Mouse (Mus musculus): ENCODE results near the gene Prf1. TPM values are rescaled to one million over a fixed set of nuclear protein-coding genes. Genes with fewer than 3 reads are reported as not detected.
A peak's percentile ranks its signal among the peaks of the same experiment; 100 is the strongest.

The Prf1 gene
- polyA plus RNA-seq, 1 experiment from 2014 or later, result not detected

- Histone ChIP-seq H3K4me2 (no peak overlapping the region), H3K4me3 (no peak overlapping the region), H3K36me3 (peaks cover 18% of the 10 kb centered on the region), H3K9me3 (no peaks in the 10 kb centered on the region), H3K27me3 (no peaks in the 10 kb centered on the region), H3K4me1 (no peaks in the 10 kb centered on the region), H3K9ac (no peak overlapping the region), H3K27ac (no peak overlapping the region)
- WGBS, result 47% methylated on average over 9 of the region's 9 CpGs
- no peak for ATAC-seq (ENCODE audit: borderline replicate concordance, extremely low read depth, low FRiP score, low TSS enrichment)
Observed at GRCm38 (mm10) chr10:61325782-61326328, 28.2 kb downstream of the Prf1 start.

DNA sequence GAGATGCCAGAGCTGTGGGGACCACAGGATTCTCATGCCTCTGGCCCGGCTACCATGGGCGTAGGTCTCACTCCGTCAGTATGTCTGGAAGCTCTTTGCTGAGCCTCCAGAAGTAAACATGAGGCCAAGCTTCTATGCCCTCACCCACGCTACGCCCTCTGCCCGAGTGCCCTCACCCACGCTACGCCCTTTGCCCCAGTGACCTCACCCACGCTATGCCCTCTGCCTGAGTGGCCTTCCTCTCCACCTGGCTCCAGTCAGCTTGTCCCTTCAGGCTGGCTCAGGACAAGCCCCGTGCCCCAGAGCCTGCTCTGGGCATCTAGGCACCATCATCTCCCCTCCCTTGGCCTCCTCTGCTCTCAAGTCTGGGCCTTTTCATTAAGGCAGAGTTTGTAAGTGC is 29.9 kb downstream of the Prf1 start:
- no peak overlapping the region for H3K9ac ChIP-seq
- 82% methylated on average over 10 of the region's 10 CpGs for WGBS

DNA sequence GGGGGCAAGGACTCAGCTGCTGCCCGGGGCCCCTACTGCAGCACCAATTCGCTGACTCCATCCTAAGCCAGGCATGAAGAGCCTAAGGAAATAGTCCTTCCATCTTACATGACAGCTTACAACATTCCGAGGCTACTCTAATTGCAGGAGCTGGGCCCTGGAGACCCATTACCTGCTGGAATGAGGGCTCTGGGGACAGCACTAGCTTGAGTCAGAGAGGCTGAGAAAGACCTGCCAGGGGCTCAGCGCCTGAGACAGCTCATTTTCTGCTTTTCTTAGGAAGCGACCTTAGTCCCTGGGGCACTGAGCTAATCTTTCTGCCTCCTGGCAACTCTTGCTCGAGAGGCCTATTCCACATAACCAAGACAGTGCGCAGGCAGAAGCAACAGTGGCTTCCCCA is 31.3 kb downstream of the Prf1 start:
- WGBS, result 56% methylated on average over 7 of the region's 7 CpGs
- Histone ChIP-seq H3K4me3 (no peak overlapping the region), H3K4me2 (no peak overlapping the region), H3K9ac (no peak overlapping the region), H3K4me1 (no peaks in the 10 kb centered on the region), H3K27ac (no peak overlapping the region), H3K9me3 (no peaks in the 10 kb centered on the region), H3K36me3 (peaks cover 3% of the 10 kb centered on the region; the same call in 1 of the 2 replicates), H3K27me3 (no peaks in the 10 kb centered on the region)
- ATAC-seq (ENCODE audit: borderline replicate concordance, extremely low read depth, low FRiP score, low TSS enrichment), result no peak

More for the DNA sequence above, 29.9 kb downstream of the Prf1 start:
- H3K9me3 ChIP-seq, result no peaks in the 10 kb centered on the region
- H3K36me3 ChIP-seq, result peaks cover 8% of the 10 kb centered on the region
- no peak overlapping the region for H3K4me2 ChIP-seq
- H3K27ac ChIP-seq, result no peak overlapping the region
- H3K4me1 ChIP-seq, result no peaks in the 10 kb centered on the region
- no peak for ATAC-seq (ENCODE audit: borderline replicate concordance, extremely low read depth, low FRiP score, low TSS enrichment)
- H3K27me3 ChIP-seq, result no peaks in the 10 kb centered on the region
- H3K4me3 ChIP-seq, result no peak overlapping the region

DNA sequence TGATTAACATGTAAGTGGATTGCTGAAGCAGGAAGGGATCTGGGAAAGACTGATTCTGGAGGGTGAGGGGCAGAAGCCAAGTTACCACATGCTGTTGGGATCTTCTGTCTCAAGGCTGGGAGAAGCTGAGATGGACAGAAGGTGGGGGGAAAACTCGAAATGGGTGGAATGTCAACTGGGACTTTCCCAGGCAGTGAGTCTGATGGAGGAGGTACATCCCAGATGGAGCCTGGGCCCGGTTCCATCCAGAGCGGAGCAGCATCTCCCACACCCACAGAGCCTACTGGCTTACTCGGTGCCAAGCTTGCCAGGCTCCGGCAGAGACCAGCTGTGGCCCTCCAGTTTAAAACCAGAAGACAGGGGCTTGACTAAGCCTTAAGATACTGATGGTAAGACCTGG is 33.4 kb downstream of the Prf1 start:
- H3K27ac ChIP-seq, result no peak overlapping the region
- peaks cover 7% of the 10 kb centered on the region; the same call in 1 of the 2 replicates for H3K36me3 ChIP-seq
- no peaks in the 10 kb centered on the region for H3K27me3 ChIP-seq
- WGBS, result 62% methylated on average over 5 of the region's 5 CpGs
- H3K4me1 ChIP-seq, result no peaks in the 10 kb centered on the region
- H3K4me2 ChIP-seq, result no peak overlapping the region
- ATAC-seq (ENCODE audit: borderline replicate concordance, extremely low read depth, low FRiP score, low TSS enrichment), result peak; percentile 53; the same call in 1 of the 2 replicates
- H3K9me3 ChIP-seq, result no peaks in the 10 kb centered on the region
- H3K4me3 ChIP-seq, result no peak overlapping the region
- H3K9ac ChIP-seq, result no peak overlapping the region

DNA sequence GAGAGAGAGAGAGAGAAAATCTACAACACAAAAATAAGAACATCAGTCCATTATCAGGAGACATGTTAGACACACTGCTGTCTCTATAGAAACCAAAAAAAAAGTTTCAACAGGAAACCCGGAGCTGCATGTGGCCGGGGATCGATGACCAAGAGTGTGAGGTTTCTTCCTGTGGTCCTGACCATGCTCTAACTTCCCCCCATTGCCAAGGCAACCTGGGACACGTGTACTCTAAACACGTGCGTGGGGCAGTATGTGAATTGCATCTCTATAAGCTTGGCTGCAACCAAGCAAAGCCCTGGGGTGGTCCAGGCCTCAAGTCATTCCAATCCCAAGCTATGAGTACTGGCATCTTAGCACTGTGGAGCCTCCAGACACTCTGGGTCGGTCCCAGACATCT is 36.9 kb downstream of the Prf1 start:
- H3K9ac ChIP-seq, result no peak overlapping the region
- no peak for ATAC-seq (ENCODE audit: borderline replicate concordance, extremely low read depth, low FRiP score, low TSS enrichment)
- H3K27me3 ChIP-seq, result no peaks in the 10 kb centered on the region
- peaks cover 14% of the 10 kb centered on the region for H3K36me3 ChIP-seq
- no peak overlapping the region for H3K27ac ChIP-seq
- WGBS, result 67% methylated on average over 7 of the region's 7 CpGs
- no peak overlapping the region for H3K4me2 ChIP-seq
- no peaks in the 10 kb centered on the region for H3K9me3 ChIP-seq
- H3K4me1 ChIP-seq, result no peaks in the 10 kb centered on the region
- no peak overlapping the region for H3K4me3 ChIP-seq

- no peak; the same call in 1 of the 2 replicates for ATAC-seq (ENCODE audit: borderline replicate concordance, extremely low read depth, low FRiP score, low TSS enrichment)
- H3K36me3 ChIP-seq, result peaks cover 27% of the 10 kb centered on the region
- H3K27ac ChIP-seq, result no peak overlapping the region
- H3K4me3 ChIP-seq, result no peak overlapping the region
- 18% methylated on average over 6 of the region's 6 CpGs for WGBS
- H3K4me2 ChIP-seq, result no peak overlapping the region
- H3K27me3 ChIP-seq, result no peaks in the 10 kb centered on the region
- no peak overlapping the region for H3K9ac ChIP-seq
- no peaks in the 10 kb centered on the region for H3K4me1 ChIP-seq
- H3K9me3 ChIP-seq, result no peaks in the 10 kb centered on the region
Observed at GRCm38 (mm10) chr10:61336137-61336536, 38.5 kb downstream of the Prf1 start.

- Histone ChIP-seq H3K27ac (no peak overlapping the region), H3K27me3 (no peaks in the 10 kb centered on the region), H3K4me3 (no peak overlapping the region), H3K4me1 (no peaks in the 10 kb centered on the region), H3K36me3 (peaks cover 27% of the 10 kb centered on the region), H3K9me3 (no peaks in the 10 kb centered on the region), H3K4me2 (no peak overlapping the region), H3K9ac (no peak overlapping the region)
- 72% methylated on average over 5 of the region's 5 CpGs for WGBS
- ATAC-seq (ENCODE audit: borderline replicate concordance, extremely low read depth, low FRiP score, low TSS enrichment), result no peak
Observed at GRCm38 (mm10) chr10:61336592-61336991, 39.0 kb downstream of the Prf1 start.

DNA sequence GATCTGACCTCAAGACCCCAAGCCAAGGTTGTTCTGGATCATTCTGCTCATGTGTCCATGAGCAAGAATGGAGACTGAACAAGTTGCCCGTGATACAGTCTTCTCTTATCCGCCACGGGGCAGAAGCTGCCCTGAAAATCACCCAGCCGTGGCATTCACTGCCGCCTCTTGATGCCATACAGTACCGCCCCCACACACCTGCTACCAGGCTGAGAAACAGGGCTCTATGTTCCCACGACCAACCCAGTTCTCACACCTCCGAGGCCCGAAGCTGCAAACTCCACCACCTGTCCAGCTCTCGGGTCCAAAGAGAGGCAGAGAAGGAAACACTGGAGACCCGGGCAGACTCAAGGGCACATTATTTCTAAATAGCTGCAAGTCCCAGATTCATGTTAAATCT is 40.0 kb downstream of the Prf1 start:
- ATAC-seq (ENCODE audit: borderline replicate concordance, extremely low read depth, low FRiP score, low TSS enrichment), result no peak
- 88% methylated on average over 11 of the region's 11 CpGs for WGBS
- Histone ChIP-seq H3K9me3 (no peaks in the 10 kb centered on the region), H3K4me3 (no peak overlapping the region), H3K4me1 (no peaks in the 10 kb centered on the region), H3K9ac (no peak overlapping the region), H3K4me2 (no peak overlapping the region), H3K27ac (no peak overlapping the region), H3K36me3 (peaks cover 29% of the 10 kb centered on the region), H3K27me3 (no peaks in the 10 kb centered on the region)

DNA sequence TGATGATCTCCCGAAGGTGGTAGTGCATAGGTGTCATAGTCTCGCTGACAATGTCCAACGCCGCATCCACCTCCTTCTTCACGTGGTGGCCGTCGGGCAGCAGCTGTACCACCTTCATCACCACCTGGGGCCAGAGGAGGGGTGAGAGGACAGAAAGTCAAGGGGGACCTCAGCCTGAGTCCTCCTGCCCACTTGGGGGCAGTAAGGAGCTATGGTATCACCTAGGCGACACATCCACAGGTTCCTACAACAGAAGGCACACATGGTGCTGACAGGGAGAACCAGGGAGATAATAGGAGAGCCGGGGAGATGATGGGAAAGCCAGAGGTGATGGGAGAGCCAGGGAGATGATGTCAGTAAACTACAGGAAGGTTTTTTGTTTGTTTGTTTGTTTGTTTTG is 41.6 kb downstream of the Prf1 start:
- ATAC-seq (ENCODE audit: borderline replicate concordance, extremely low read depth, low FRiP score, low TSS enrichment), result no peak
- no peak overlapping the region for H3K4me3 ChIP-seq
- H3K4me2 ChIP-seq, result no peak overlapping the region
- 87% methylated on average over 9 of the region's 9 CpGs for WGBS
- H3K27ac ChIP-seq, result no peak overlapping the region
- H3K9ac ChIP-seq, result no peak overlapping the region
- H3K4me1 ChIP-seq, result no peaks in the 10 kb centered on the region
- H3K36me3 ChIP-seq, result peaks cover 35% of the 10 kb centered on the region
- no peaks in the 10 kb centered on the region for H3K9me3 ChIP-seq
- no peaks in the 10 kb centered on the region for H3K27me3 ChIP-seq

DNA sequence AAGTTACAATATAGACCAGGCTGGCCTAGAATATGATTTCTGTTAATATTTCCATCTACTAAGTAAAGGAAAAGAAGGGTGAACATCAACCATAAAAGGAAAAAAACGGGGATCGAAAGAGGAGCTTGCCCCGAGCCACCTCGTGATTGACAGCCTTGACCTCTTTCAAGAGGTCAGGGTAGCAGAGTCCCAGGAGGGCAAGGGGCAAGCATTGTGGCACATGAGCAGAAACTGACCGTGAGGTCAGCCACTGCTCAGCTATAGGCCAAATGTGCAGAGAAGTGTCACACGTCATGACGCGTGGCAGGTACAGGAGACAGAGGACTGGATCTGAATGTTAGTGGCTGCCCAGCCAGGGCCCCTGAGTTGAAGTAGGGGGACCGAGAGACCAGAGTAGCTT is 42.6 kb downstream of the Prf1 start:
- Histone ChIP-seq H3K27ac (no peak overlapping the region), H3K36me3 (peaks cover 32% of the 10 kb centered on the region), H3K9ac (no peak overlapping the region), H3K4me1 (peaks cover 5% of the 10 kb centered on the region; the same call in 1 of the 2 replicates), H3K4me2 (no peak overlapping the region), H3K4me3 (no peak overlapping the region), H3K27me3 (no peaks in the 10 kb centered on the region), H3K9me3 (no peaks in the 10 kb centered on the region)
- 69% methylated on average over 9 of the region's 9 CpGs for WGBS
- no peak for ATAC-seq (ENCODE audit: borderline replicate concordance, extremely low read depth, low FRiP score, low TSS enrichment)

- no peak overlapping the region for H3K27ac ChIP-seq
- H3K4me3 ChIP-seq, result no peak overlapping the region
- H3K4me2 ChIP-seq, result no peak overlapping the region
- H3K4me1 ChIP-seq, result peaks cover 11% of the 10 kb centered on the region
- H3K27me3 ChIP-seq, result no peaks in the 10 kb centered on the region
- no peak overlapping the region for H3K9ac ChIP-seq
- peaks cover 32% of the 10 kb centered on the region for H3K36me3 ChIP-seq
- ATAC-seq (ENCODE audit: borderline replicate concordance, extremely low read depth, low FRiP score, low TSS enrichment), result no peak
- H3K9me3 ChIP-seq, result no peaks in the 10 kb centered on the region
- 88% methylated on average over 5 of the region's 5 CpGs for WGBS
Observed at GRCm38 (mm10) chr10:61341045-61341444, 43.4 kb downstream of the Prf1 start.

GRCm38 (mm10) chr10:61341557-61341956 is 43.9 kb downstream of the Prf1 start:
- no peaks in the 10 kb centered on the region for H3K9me3 ChIP-seq
- H3K9ac ChIP-seq, result no peak overlapping the region
- H3K27me3 ChIP-seq, result no peaks in the 10 kb centered on the region
- no peak overlapping the region for H3K4me3 ChIP-seq
- peaks cover 32% of the 10 kb centered on the region for H3K36me3 ChIP-seq
- no peak overlapping the region for H3K4me2 ChIP-seq
- no peak overlapping the region for H3K27ac ChIP-seq
- H3K4me1 ChIP-seq, result peaks cover 15% of the 10 kb centered on the region
- ATAC-seq (ENCODE audit: borderline replicate concordance, extremely low read depth, low FRiP score, low TSS enrichment), result no peak
- WGBS, result 58% methylated on average over 6 of the region's 6 CpGs

DNA sequence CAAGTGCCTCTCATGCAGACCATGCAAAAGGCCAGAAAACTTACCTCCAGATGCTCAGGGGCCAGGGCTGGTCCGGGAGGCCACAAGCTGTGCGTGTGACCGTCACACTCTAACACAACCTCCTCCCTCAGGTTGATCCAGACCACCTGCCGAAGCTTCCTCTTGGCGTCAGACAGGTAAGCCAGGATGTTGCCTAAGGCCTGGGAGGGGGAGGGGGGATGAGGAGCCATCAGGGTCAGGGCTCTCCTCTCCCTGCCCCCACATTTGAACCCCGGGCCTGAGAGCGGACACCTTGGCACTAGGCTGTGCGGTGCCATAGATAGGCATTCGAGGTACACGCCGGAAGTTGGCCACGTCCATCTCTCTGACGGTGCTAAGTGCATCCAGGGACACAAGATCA is 45.1 kb downstream of the Prf1 start:
- no peak for ATAC-seq (ENCODE audit: borderline replicate concordance, extremely low read depth, low FRiP score, low TSS enrichment)
- H3K36me3 ChIP-seq, result peaks cover 27% of the 10 kb centered on the region; the same call in 1 of the 2 replicates
- no peak overlapping the region for H3K9ac ChIP-seq
- no peaks in the 10 kb centered on the region for H3K27me3 ChIP-seq
- H3K27ac ChIP-seq, result no peak overlapping the region
- H3K4me2 ChIP-seq, result no peak overlapping the region
- peaks cover 27% of the 10 kb centered on the region for H3K4me1 ChIP-seq
- no peaks in the 10 kb centered on the region for H3K9me3 ChIP-seq
- H3K4me3 ChIP-seq, result no peak overlapping the region
- 90% methylated on average over 13 of the region's 13 CpGs for WGBS

Data from lung, embryonic 15.5 days (tissue).